Mouse (Mus musculus): ENCODE results near the gene Brpf3. TPM values are rescaled to one million over a fixed set of nuclear protein-coding genes. Genes with fewer than 3 reads are reported as not detected.

Gene Brpf3
- polyA plus RNA-seq, 1 experiment = 88.3 TPM

GRCm38 (mm10) chr17:28872322-28872721 lies 71.4 kb downstream of the Brpf3 start:
- Histone ChIP-seq H3K27me3 (ENCODE audit: control insufficient read depth) (peaks cover 17% of the 10 kb centered on the region), H3K4me3 (replicated peaks) (no peak overlapping the region), H3K9me3 (ENCODE audit: control insufficient read depth, low read length) (no peaks in the 10 kb centered on the region), H3K36me3 (ENCODE audit: control insufficient read depth) (no peaks in the 10 kb centered on the region), H3K4me1 (ENCODE audit: control insufficient read depth) (peaks cover 5% of the 10 kb centered on the region)
- no peak for TF ChIP-seq TAL1 (IDR thresholded peaks at IDR 0.05; ENCODE audit: low read length)
- TF ChIP-seq GATA1 (IDR thresholded peaks at IDR 0.05; ENCODE audit: low read length) = no peak

- Histone ChIP-seq H3K27me3 (ENCODE audit: control insufficient read depth) (peaks cover 28% of the 10 kb centered on the region), H3K9me3 (ENCODE audit: control insufficient read depth, low read length) (no peaks in the 10 kb centered on the region), H3K36me3 (ENCODE audit: control insufficient read depth) (no peaks in the 10 kb centered on the region), H3K4me1 (ENCODE audit: control insufficient read depth) (peaks cover 5% of the 10 kb centered on the region), H3K4me3 (replicated peaks) (no peak overlapping the region)
- TF ChIP-seq GATA1 (IDR thresholded peaks at IDR 0.05; ENCODE audit: low read length) (no peak), TAL1 (IDR thresholded peaks at IDR 0.05; ENCODE audit: low read length) (no peak)
Observed at GRCm38 (mm10) chr17:28874216-28874615, 73.3 kb downstream of the Brpf3 start.

- Histone ChIP-seq H3K9me3 (ENCODE audit: control insufficient read depth, low read length) (no peaks in the 10 kb centered on the region), H3K4me3 (replicated peaks) (no peak overlapping the region), H3K27me3 (ENCODE audit: control insufficient read depth) (peaks cover 26% of the 10 kb centered on the region), H3K36me3 (ENCODE audit: control insufficient read depth) (no peaks in the 10 kb centered on the region), H3K4me1 (ENCODE audit: control insufficient read depth) (peaks cover 4% of the 10 kb centered on the region)
- TF ChIP-seq TAL1 (IDR thresholded peaks at IDR 0.05; ENCODE audit: low read length) (no peak), GATA1 (IDR thresholded peaks at IDR 0.05; ENCODE audit: low read length) (no peak)
Observed at GRCm38 (mm10) chr17:28874825-28875224, 73.9 kb downstream of the Brpf3 start.

GRCm38 (mm10) chr17:28875316-28875715 lies 74.4 kb downstream of the Brpf3 start:
- Histone ChIP-seq H3K9me3 (ENCODE audit: control insufficient read depth, low read length) (no peaks in the 10 kb centered on the region), H3K36me3 (ENCODE audit: control insufficient read depth) (no peaks in the 10 kb centered on the region), H3K4me3 (replicated peaks) (no peak overlapping the region), H3K27me3 (ENCODE audit: control insufficient read depth) (peaks cover 29% of the 10 kb centered on the region), H3K4me1 (ENCODE audit: control insufficient read depth) (peaks cover 9% of the 10 kb centered on the region)
- TF ChIP-seq TAL1 (IDR thresholded peaks at IDR 0.05; ENCODE audit: low read length) (no peak), GATA1 (IDR thresholded peaks at IDR 0.05; ENCODE audit: low read length) (no peak)

GRCm38 (mm10) chr17:28876331-28876730 lies 75.4 kb downstream of the Brpf3 start:
- Histone ChIP-seq H3K4me3 (replicated peaks) (no peak overlapping the region), H3K36me3 (ENCODE audit: control insufficient read depth) (no peaks in the 10 kb centered on the region), H3K9me3 (ENCODE audit: control insufficient read depth, low read length) (no peaks in the 10 kb centered on the region), H3K4me1 (ENCODE audit: control insufficient read depth) (peaks cover 14% of the 10 kb centered on the region), H3K27me3 (ENCODE audit: control insufficient read depth) (peaks cover 37% of the 10 kb centered on the region)
- TF ChIP-seq GATA1 (IDR thresholded peaks at IDR 0.05; ENCODE audit: low read length) = no peak
- TF ChIP-seq TAL1 (IDR thresholded peaks at IDR 0.05; ENCODE audit: low read length) = no peak

- Histone ChIP-seq H3K36me3 (ENCODE audit: control insufficient read depth) (no peaks in the 10 kb centered on the region), H3K4me3 (replicated peaks) (no peak overlapping the region)
Observed at GRCm38 (mm10) chr17:28876821-28877220, 75.9 kb downstream of the Brpf3 start.

GRCm38 (mm10) chr17:28879931-28880391 lies 79.1 kb downstream of the Brpf3 start:
- Histone ChIP-seq H3K27me3 (ENCODE audit: control insufficient read depth) (peaks cover 45% of the 10 kb centered on the region), H3K9me3 (ENCODE audit: control insufficient read depth, low read length) (no peaks in the 10 kb centered on the region), H3K4me3 (replicated peaks) (no peak overlapping the region), H3K36me3 (ENCODE audit: control insufficient read depth) (no peaks in the 10 kb centered on the region), H3K4me1 (ENCODE audit: control insufficient read depth) (peaks cover 29% of the 10 kb centered on the region)
- no peak for TF ChIP-seq TAL1 (IDR thresholded peaks at IDR 0.05; ENCODE audit: low read length)
- TF ChIP-seq GATA1 (IDR thresholded peaks at IDR 0.05; ENCODE audit: low read length) = no peak

More at GRCm38 (mm10) chr17:28876821-28877220, 75.9 kb downstream of the Brpf3 start:
- peaks cover 14% of the 10 kb centered on the region for H3K4me1 ChIP-seq (ENCODE audit: control insufficient read depth)
- no peak for TF ChIP-seq GATA1 (IDR thresholded peaks at IDR 0.05; ENCODE audit: low read length)
- no peak for TF ChIP-seq TAL1 (IDR thresholded peaks at IDR 0.05; ENCODE audit: low read length)
- no peaks in the 10 kb centered on the region for H3K9me3 ChIP-seq (ENCODE audit: control insufficient read depth, low read length)
- H3K27me3 ChIP-seq (ENCODE audit: control insufficient read depth) = peaks cover 40% of the 10 kb centered on the region

GRCm38 (mm10) chr17:28882316-28882715 lies 81.4 kb downstream of the Brpf3 start:
- H3K9me3 ChIP-seq (ENCODE audit: control insufficient read depth, low read length) = no peaks in the 10 kb centered on the region

GRCm38 (mm10) chr17:28882810-28883209 lies 81.9 kb downstream of the Brpf3 start:
- Histone ChIP-seq H3K4me3 (replicated peaks) (no peak overlapping the region), H3K27me3 (ENCODE audit: control insufficient read depth) (peaks cover 35% of the 10 kb centered on the region), H3K4me1 (ENCODE audit: control insufficient read depth) (peaks cover 25% of the 10 kb centered on the region), H3K9me3 (ENCODE audit: control insufficient read depth, low read length) (no peaks in the 10 kb centered on the region), H3K36me3 (ENCODE audit: control insufficient read depth) (no peaks in the 10 kb centered on the region)
- TF ChIP-seq TAL1 (IDR thresholded peaks at IDR 0.05; ENCODE audit: low read length) (no peak), GATA1 (IDR thresholded peaks at IDR 0.05; ENCODE audit: low read length) (no peak)

More at GRCm38 (mm10) chr17:28882316-28882715, 81.4 kb downstream of the Brpf3 start:
- TF ChIP-seq GATA1 (IDR thresholded peaks at IDR 0.05; ENCODE audit: low read length) (peak; percentile 68), TAL1 (IDR thresholded peaks at IDR 0.05; ENCODE audit: low read length) (no peak)
- Histone ChIP-seq H3K36me3 (ENCODE audit: control insufficient read depth) (no peaks in the 10 kb centered on the region), H3K4me3 (replicated peaks) (no peak overlapping the region), H3K4me1 (ENCODE audit: control insufficient read depth) (peaks cover 25% of the 10 kb centered on the region), H3K27me3 (ENCODE audit: control insufficient read depth) (peaks cover 35% of the 10 kb centered on the region)
